Mouse (Mus musculus): ENCODE data around the gene Sntg2. TPM values are rescaled to one million over a fixed set of nuclear protein-coding genes. Genes with fewer than 3 reads are reported as not detected.

Gene Sntg2
- polyA plus RNA-seq, 2 experiments, result 1.4 TPM

- no peak overlapping the region for H3K27ac ChIP-seq (replicated peaks; ENCODE audit: low read depth, low read length)
- WGBS, result 88% methylated on average over 3 of the region's 3 CpGs
- H3K9me3 ChIP-seq (ENCODE audit: control insufficient read depth, low read length), result no peaks in the 10 kb centered on the region
- H3K4me3 ChIP-seq (replicated peaks; ENCODE audit: low read length), result no peak overlapping the region
- TF ChIP-seq POLR2A (IDR thresholded peaks at IDR 0.05; ENCODE audit: borderline replicate concordance, extremely low read depth, insufficient read depth, insufficient read length), result no peak
- ATAC-seq (ENCODE audit: low FRiP score, low read depth) (no peak), DNase-seq (ENCODE audit: low spot score) (no peak)
- H3K4me2 ChIP-seq (replicated peaks; ENCODE audit: low read depth, low read length, severe bottlenecking), result no peak overlapping the region
- H3K4me1 ChIP-seq (ENCODE audit: control insufficient read depth, insufficient read depth, low read length), result no peaks in the 10 kb centered on the region
- no peaks in the 10 kb centered on the region for H3K27me3 ChIP-seq (ENCODE audit: control insufficient read depth, insufficient read depth, low read length)
- no peak overlapping the region for H3K9ac ChIP-seq (ENCODE audit: low read depth, low read length, severe bottlenecking)
- H3K36me3 ChIP-seq (ENCODE audit: control insufficient read depth, insufficient read depth, low read length), result no peaks in the 10 kb centered on the region
Measured at GRCm38 (mm10) chr12:30249068-30249467, 124.1 kb downstream of the Sntg2 start.

- WGBS, result 77% methylated on average over 5 of the region's 5 CpGs
- Histone ChIP-seq H3K9ac (ENCODE audit: low read depth, low read length, severe bottlenecking) (no peak overlapping the region), H3K36me3 (ENCODE audit: control insufficient read depth, insufficient read depth, low read length) (no peaks in the 10 kb centered on the region), H3K4me1 (ENCODE audit: control insufficient read depth, insufficient read depth, low read length) (no peaks in the 10 kb centered on the region), H3K4me3 (replicated peaks; ENCODE audit: low read length) (no peak overlapping the region), H3K4me2 (replicated peaks; ENCODE audit: low read depth, low read length, severe bottlenecking) (no peak overlapping the region), H3K9me3 (ENCODE audit: control insufficient read depth, low read length) (no peaks in the 10 kb centered on the region), H3K27ac (replicated peaks; ENCODE audit: low read depth, low read length) (no peak overlapping the region), H3K27me3 (ENCODE audit: control insufficient read depth, insufficient read depth, low read length) (no peaks in the 10 kb centered on the region)
- ATAC-seq (ENCODE audit: low FRiP score, low read depth) (no peak), DNase-seq (ENCODE audit: low spot score) (no peak)
- TF ChIP-seq POLR2A (IDR thresholded peaks at IDR 0.05; ENCODE audit: borderline replicate concordance, extremely low read depth, insufficient read depth, insufficient read length), result no peak
Measured at GRCm38 (mm10) chr12:30246286-30246945, 126.8 kb downstream of the Sntg2 start.

- H3K27me3 ChIP-seq (ENCODE audit: control insufficient read depth, insufficient read depth, low read length), result no peaks in the 10 kb centered on the region
- no peak overlapping the region for H3K4me3 ChIP-seq (replicated peaks; ENCODE audit: low read length)
- H3K9me3 ChIP-seq (ENCODE audit: control insufficient read depth, low read length), result no peaks in the 10 kb centered on the region
- peak; percentile 55 for DNase-seq (ENCODE audit: low spot score)
- no peak overlapping the region for H3K4me2 ChIP-seq (replicated peaks; ENCODE audit: low read depth, low read length, severe bottlenecking)
- H3K27ac ChIP-seq (replicated peaks; ENCODE audit: low read depth, low read length), result no peak overlapping the region
- H3K36me3 ChIP-seq (ENCODE audit: control insufficient read depth, insufficient read depth, low read length), result no peaks in the 10 kb centered on the region
- no peak for TF ChIP-seq POLR2A (IDR thresholded peaks at IDR 0.05; ENCODE audit: borderline replicate concordance, extremely low read depth, insufficient read depth, insufficient read length)
- H3K9ac ChIP-seq (ENCODE audit: low read depth, low read length, severe bottlenecking), result no peak overlapping the region
- no peaks in the 10 kb centered on the region for H3K4me1 ChIP-seq (ENCODE audit: control insufficient read depth, insufficient read depth, low read length)
- WGBS, result 33% methylated on average over 2 of the region's 2 CpGs
- no peak for ATAC-seq (ENCODE audit: low FRiP score, low read depth)
Measured at GRCm38 (mm10) chr12:30244194-30244593, 129.0 kb downstream of the Sntg2 start.

- no peaks in the 10 kb centered on the region for H3K9me3 ChIP-seq (ENCODE audit: control insufficient read depth, low read length)
- no peak overlapping the region for H3K9ac ChIP-seq (ENCODE audit: low read depth, low read length, severe bottlenecking)
- no peaks in the 10 kb centered on the region for H3K36me3 ChIP-seq (ENCODE audit: control insufficient read depth, insufficient read depth, low read length)
- ATAC-seq (ENCODE audit: low FRiP score, low read depth) (no peak), DNase-seq (ENCODE audit: low spot score) (no peak)
- H3K27ac ChIP-seq (replicated peaks; ENCODE audit: low read depth, low read length), result no peak overlapping the region
- H3K4me2 ChIP-seq (replicated peaks; ENCODE audit: low read depth, low read length, severe bottlenecking), result no peak overlapping the region
- 80% methylated on average over 3 of the region's 3 CpGs for WGBS
- TF ChIP-seq POLR2A (IDR thresholded peaks at IDR 0.05; ENCODE audit: borderline replicate concordance, extremely low read depth, insufficient read depth, insufficient read length), result no peak
- H3K4me3 ChIP-seq (replicated peaks; ENCODE audit: low read length), result no peak overlapping the region
- H3K4me1 ChIP-seq (ENCODE audit: control insufficient read depth, insufficient read depth, low read length), result no peaks in the 10 kb centered on the region
- H3K27me3 ChIP-seq (ENCODE audit: control insufficient read depth, insufficient read depth, low read length), result no peaks in the 10 kb centered on the region
Measured at GRCm38 (mm10) chr12:30240891-30241290, 132.3 kb downstream of the Sntg2 start.

GRCm38 (mm10) chr12:30234940-30235339 is 138.2 kb downstream of the Sntg2 start:
- DNase-seq (ENCODE audit: low spot score) (no peak), ATAC-seq (ENCODE audit: low FRiP score, low read depth) (no peak)
- Histone ChIP-seq H3K9me3 (ENCODE audit: control insufficient read depth, low read length) (no peaks in the 10 kb centered on the region), H3K4me1 (ENCODE audit: control insufficient read depth, insufficient read depth, low read length) (no peaks in the 10 kb centered on the region), H3K27ac (replicated peaks; ENCODE audit: low read depth, low read length) (no peak overlapping the region), H3K4me2 (replicated peaks; ENCODE audit: low read depth, low read length, severe bottlenecking) (no peak overlapping the region), H3K27me3 (ENCODE audit: control insufficient read depth, insufficient read depth, low read length) (no peaks in the 10 kb centered on the region), H3K36me3 (ENCODE audit: control insufficient read depth, insufficient read depth, low read length) (no peaks in the 10 kb centered on the region), H3K9ac (ENCODE audit: low read depth, low read length, severe bottlenecking) (no peak overlapping the region), H3K4me3 (replicated peaks; ENCODE audit: low read length) (no peak overlapping the region)
- WGBS, result 84% methylated on average over 2 of the region's 2 CpGs
- no peak for TF ChIP-seq POLR2A (IDR thresholded peaks at IDR 0.05; ENCODE audit: borderline replicate concordance, extremely low read depth, insufficient read depth, insufficient read length)

Data from limb, embryonic 14.5 days (tissue).